8 mouse cellular contexts compared by ENCODE assay signal in genomic region chr5:3345540-3345939, GRCm38 (mm10). TPM values are rescaled to one million over a fixed set of nuclear protein-coding genes. Genes with fewer than 3 reads are reported as not detected.
DNase-seq lines count a peak whose midpoint lies in the region; ATAC-seq and TF ChIP-seq lines count a peak whose summit lies in the region.
"Not testable (repeated sequence)": the region's sequence is repeated elsewhere in the genome, so short reads cannot be mapped to it uniquely, and the experiment has no call there.

No protein-coding gene starts in this region.

- 60% methylated on average over 4 of the region's 4 CpGs for WGBS in forebrain, embryonic 13.5 days
- 60% methylated on average over 4 of the region's 4 CpGs for WGBS in heart, embryonic 16.5 days
- WGBS in intestine, postnatal 0 days: 20% methylated on average over 4 of the region's 4 CpGs
- 67% methylated on average over 4 of the region's 4 CpGs for WGBS in liver, embryonic 13.5 days (ENCODE audit: insufficient replicate concordance)
- WGBS in lung, embryonic 15.5 days: 26% methylated on average over 4 of the region's 4 CpGs

- H3K4me3 ChIP-seq in C2C12 (ENCODE audit: insufficient read depth, poor library complexity, severe bottlenecking) (peak overlapping the region; percentile 75), myocyte (peak overlapping the region; percentile 99)
- H3K4me3 ChIP-seq in forebrain, embryonic 13.5 days: peak overlapping the region; percentile 62; the same call in 1 of the 2 replicates
- H3K4me3 ChIP-seq in heart, embryonic 16.5 days (ENCODE audit: low read length); intestine, postnatal 0 days (ENCODE audit: low read depth, low read length); lung, embryonic 15.5 days: not testable (repeated sequence)
- H3K4me3 ChIP-seq in liver, embryonic 13.5 days (replicated peaks): 0 out of 2 replicates have a peak overlapping the region, but pooled peaks have one; percentile 73

- not testable (repeated sequence) for ATAC-seq in forebrain, embryonic 13.5 days; heart, embryonic 16.5 days (replicated peaks; ENCODE audit: extremely low read depth, insufficient read depth, low FRiP score); intestine, postnatal 0 days; liver, embryonic 13.5 days (ENCODE audit: low read depth); lung, embryonic 15.5 days (ENCODE audit: borderline replicate concordance, extremely low read depth, low FRiP score, low TSS enrichment)

- H3K4me2 ChIP-seq in forebrain, embryonic 13.5 days: peak overlapping the region; percentile 93
- H3K4me2 ChIP-seq in heart, embryonic 16.5 days (ENCODE audit: low read depth, low read length): peak overlapping the region; percentile 93
- H3K4me2 ChIP-seq in intestine, postnatal 0 days (replicated peaks; ENCODE audit: low read depth): peak overlapping the region; percentile 100
- H3K4me2 ChIP-seq in liver, embryonic 13.5 days: peak overlapping the region; percentile 97; the same call in 1 of the 2 replicates
- H3K4me2 ChIP-seq in lung, embryonic 15.5 days: peak overlapping the region; percentile 90; the same call in 1 of the 2 replicates
- H3K4me2 ChIP-seq in myocyte (ENCODE audit: low read depth): peak overlapping the region; percentile 84

- H3K27ac ChIP-seq in forebrain, embryonic 13.5 days; heart, embryonic 16.5 days (ENCODE audit: low read length); intestine, postnatal 0 days (ENCODE audit: low read depth, low read length); liver, embryonic 13.5 days; lung, embryonic 15.5 days: not testable (repeated sequence)

- H3K4me1 ChIP-seq in forebrain, embryonic 13.5 days: peaks cover 25% of the 10 kb centered on the region
- not testable (repeated sequence) for H3K4me1 ChIP-seq in heart, embryonic 16.5 days (ENCODE audit: control insufficient read depth, insufficient read depth, low read length); intestine, postnatal 0 days (replicated peaks; ENCODE audit: control insufficient read depth, insufficient read depth, low read length); lung, embryonic 15.5 days
- H3K4me1 ChIP-seq in liver, embryonic 13.5 days (replicated peaks): peaks cover 19% of the 10 kb centered on the region

- peaks cover 49% of the 10 kb centered on the region for H3K36me3 ChIP-seq in C2C12 (ENCODE audit: control insufficient read depth, insufficient read depth)
- not testable (repeated sequence) for H3K36me3 ChIP-seq in forebrain, embryonic 13.5 days (ENCODE audit: poor library complexity, severe bottlenecking); heart, embryonic 16.5 days (ENCODE audit: control insufficient read depth, insufficient read depth); intestine, postnatal 0 days (ENCODE audit: control insufficient read depth, insufficient read depth); lung, embryonic 15.5 days; myocyte (ENCODE audit: control insufficient read depth, insufficient read depth)
- H3K36me3 ChIP-seq in liver, embryonic 13.5 days: peaks cover 13% of the 10 kb centered on the region

- H3K9ac ChIP-seq in forebrain, embryonic 13.5 days; heart, embryonic 16.5 days (ENCODE audit: low read length); intestine, postnatal 0 days (ENCODE audit: low read depth, low read length); liver, embryonic 13.5 days; lung, embryonic 15.5 days: not testable (repeated sequence)

- peaks cover 83% of the 10 kb centered on the region for H3K79me3 ChIP-seq in C2C12 (ENCODE audit: low read depth)

- not testable (repeated sequence) for H3K9me3 ChIP-seq in forebrain, embryonic 13.5 days (replicated peaks); heart, embryonic 16.5 days (replicated peaks; ENCODE audit: control insufficient read depth, low read length); intestine, postnatal 0 days (ENCODE audit: control insufficient read depth); liver, embryonic 13.5 days (replicated peaks); lung, embryonic 15.5 days

- TF ChIP-seq CTCF in C2C12 (IDR thresholded peaks at IDR 0.05; ENCODE audit: control insufficient read depth, insufficient read depth, insufficient read length); intestine, postnatal 0 days (IDR thresholded peaks at IDR 0.05; ENCODE audit: low read depth): not testable (repeated sequence)

- peaks cover 100% of the 10 kb centered on the region for H3K79me2 ChIP-seq in C2C12 (ENCODE audit: control insufficient read depth, insufficient read depth)
- peaks cover 64% of the 10 kb centered on the region for H3K79me2 ChIP-seq in myocyte (ENCODE audit: control insufficient read depth, insufficient read depth)

- H3ac ChIP-seq in C2C12 (ENCODE audit: control insufficient read depth, insufficient read length, low read depth); myocyte (ENCODE audit: control insufficient read depth, insufficient read length): not testable (repeated sequence)

- DNase-seq in NIH3T3 (ENCODE audit: low read depth): peak; percentile 32
- not testable (repeated sequence) for DNase-seq in liver, embryonic 13.5 days

- not testable (repeated sequence) for H3K27me3 ChIP-seq in C2C12 (ENCODE audit: control insufficient read depth, insufficient read depth, insufficient read length); forebrain, embryonic 13.5 days; heart, embryonic 16.5 days (ENCODE audit: control insufficient read depth, insufficient read depth, low read length); intestine, postnatal 0 days (replicated peaks; ENCODE audit: control insufficient read depth, insufficient read depth, low read length); liver, embryonic 13.5 days; lung, embryonic 15.5 days; myocyte (ENCODE audit: control insufficient read depth, insufficient read depth, insufficient read length)

- not testable (repeated sequence) for TF ChIP-seq POLR2A in myocyte (IDR thresholded peaks at IDR 0.05; ENCODE audit: insufficient read length, low read depth)

RNA-seq across cellular contexts. Expression of gene Cdk6, which starts 4.3 kb away (rescaled TPM):
- polyA plus RNA-seq in C2C12 (2012; fragmentation: generic; extraction: Trizol): 30.9 TPM
- polyA plus RNA-seq in forebrain, embryonic 13.5 days (2015; fragmentation: Nextera tagmentation; extraction: Ambion mirVana): 30.3 and 34.4 TPM in 2 replicates
- 37.7 and 39.3 TPM in 2 replicates for polyA plus RNA-seq in heart, embryonic 16.5 days (2015; fragmentation: Nextera tagmentation; extraction: Ambion mirVana)
- polyA plus RNA-seq in intestine, postnatal 0 days (2015; fragmentation: Nextera tagmentation; extraction: Ambion mirVana): 12.7 and 13.2 TPM in 2 replicates
- 23.0 and 26.0 TPM in 2 replicates for polyA plus RNA-seq in liver, embryonic 13.5 days (2015; fragmentation: Nextera tagmentation; extraction: Ambion mirVana)
- 47.0 and 59.1 TPM in 2 replicates for polyA plus RNA-seq in lung, embryonic 15.5 days (2015; fragmentation: Nextera tagmentation; extraction: Ambion mirVana)
- 8.9 TPM for polyA plus RNA-seq in myocyte (2012; fragmentation: generic; extraction: Trizol)
